Mouse (Mus musculus): ENCODE data around the gene Hoxd10. TPM values are rescaled to one million over a fixed set of nuclear protein-coding genes. Genes with fewer than 3 reads are reported as not detected.

Hoxd10 gene
- polyA plus RNA-seq, 1 experiment from 2014 or later = 0.34 TPM

DNA sequence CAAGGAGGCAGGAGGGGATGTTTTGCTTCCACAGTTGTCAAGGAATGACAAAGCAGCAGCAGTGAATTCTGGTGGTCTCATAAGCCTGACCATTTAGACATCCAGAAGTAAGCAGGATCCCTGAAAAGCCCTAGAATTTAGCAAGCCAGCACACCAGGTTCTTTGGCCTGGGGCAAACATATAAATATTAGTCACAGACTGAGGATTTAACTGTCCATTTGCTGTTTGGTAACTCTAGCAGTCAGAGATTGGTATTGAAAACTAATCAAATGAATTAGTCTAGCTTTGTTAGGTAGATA, 50.2 kb downstream of the Hoxd10 start:
- no peak for ATAC-seq (ENCODE audit: borderline replicate concordance, extremely low read depth, low FRiP score, low TSS enrichment)
- Histone ChIP-seq H3K4me3 (no peak overlapping the region), H3K4me2 (no peak overlapping the region), H3K27me3 (peaks cover 99% of the 10 kb centered on the region), H3K4me1 (peaks cover 8% of the 10 kb centered on the region; the same call in 1 of the 2 replicates), H3K9ac (no peak overlapping the region), H3K9me3 (no peaks in the 10 kb centered on the region), H3K27ac (no peak overlapping the region), H3K36me3 (no peaks in the 10 kb centered on the region)

MicroRNAs encoded within 50 kb of the gene (microRNA counts, 519-probe panel; counts per million panel counts)
- 1,724 counts per million, percentile 10 among the panel's probes with 10 or more counts for microRNA mmu-miR-10b

Small RNAs within 50 kb of the gene (microRNA-seq; reads per million reads assigned to microRNA genes)
- gene Gm44463 (not detected), gene Mir10b (1,190 reads per million, percentile 77 among the genes with 10 or more reads in this experiment)

Other genes starting within 250 kb of the Hoxd10 start
- gene Lnpk, start 112.5 kb upstream of the Hoxd10 start, polyA plus RNA-seq (2015; fragmentation: Nextera tagmentation; extraction: Ambion mirVana) = 22.4 and 23.6 TPM in 2 replicates
- not detected in 2 replicates for gene Evx2, start 32.4 kb upstream of the Hoxd10 start, polyA plus RNA-seq (2015; fragmentation: Nextera tagmentation; extraction: Ambion mirVana)
- gene Hoxd13, start 23.6 kb upstream of the Hoxd10 start, polyA plus RNA-seq (2015; fragmentation: Nextera tagmentation; extraction: Ambion mirVana) = not detected in 2 replicates
- gene Hoxd12, start 16.9 kb upstream of the Hoxd10 start, polyA plus RNA-seq (2015; fragmentation: Nextera tagmentation; extraction: Ambion mirVana) = not detected in 2 replicates
- not detected in 2 replicates for gene Hoxd11, start 12.4 kb upstream of the Hoxd10 start, polyA plus RNA-seq (2015; fragmentation: Nextera tagmentation; extraction: Ambion mirVana)
- 0.14 and 0.44 TPM in 2 replicates for gene Hoxd9, start 5.8 kb downstream of the Hoxd10 start, polyA plus RNA-seq (2015; fragmentation: Nextera tagmentation; extraction: Ambion mirVana)
- 0.39 and 0.50 TPM in 2 replicates for gene Hoxd8, start 12.7 kb downstream of the Hoxd10 start, polyA plus RNA-seq (2015; fragmentation: Nextera tagmentation; extraction: Ambion mirVana)
- gene Hoxd3, start 20.0 kb downstream of the Hoxd10 start, polyA plus RNA-seq (2015; fragmentation: Nextera tagmentation; extraction: Ambion mirVana) = 0.16 and 0.67 TPM in 2 replicates
- 0.19 TPM in 1 of 2 replicates, not detected in the other for gene Hoxd4, start 20.0 kb downstream of the Hoxd10 start, polyA plus RNA-seq (2015; fragmentation: Nextera tagmentation; extraction: Ambion mirVana)
- gene Gm28230, start 34.8 kb downstream of the Hoxd10 start, polyA plus RNA-seq (2015; fragmentation: Nextera tagmentation; extraction: Ambion mirVana) = 0.05 TPM in 1 of 2 replicates, not detected in the other
- not detected in 2 replicates for gene Hoxd1, start 71.1 kb downstream of the Hoxd10 start, polyA plus RNA-seq (2015; fragmentation: Nextera tagmentation; extraction: Ambion mirVana)
- 111 and 119 TPM in 2 replicates for gene Mtx2, start 133.9 kb downstream of the Hoxd10 start, polyA plus RNA-seq (2015; fragmentation: Nextera tagmentation; extraction: Ambion mirVana)

Data from lung, embryonic 15.5 days (tissue).